Mouse (Mus musculus) cerebellum, adult 2 months (tissue): ENCODE measurements around the gene H60b.

Experiments
- CTCF ChIP-seq: fragments of 200-500 bp; IDR thresholded peaks from 2 replicates; pipeline ENCODE4 v1.5.1; 2011; ENCODE audit warnings: low read depth, mild to moderate bottlenecking, control low read depth, low read length, moderate library complexity, borderline replicate concordance; ENCODE audit not compliant: insufficient read depth
- POLR2A ChIP-seq: fragments of 200-500 bp; IDR thresholded peaks from 2 replicates; pipeline ENCODE4 v1.6.1; 2011; ENCODE audit warnings: low read length, control low read depth, borderline replicate concordance; ENCODE audit not compliant: insufficient read depth

DNA sequence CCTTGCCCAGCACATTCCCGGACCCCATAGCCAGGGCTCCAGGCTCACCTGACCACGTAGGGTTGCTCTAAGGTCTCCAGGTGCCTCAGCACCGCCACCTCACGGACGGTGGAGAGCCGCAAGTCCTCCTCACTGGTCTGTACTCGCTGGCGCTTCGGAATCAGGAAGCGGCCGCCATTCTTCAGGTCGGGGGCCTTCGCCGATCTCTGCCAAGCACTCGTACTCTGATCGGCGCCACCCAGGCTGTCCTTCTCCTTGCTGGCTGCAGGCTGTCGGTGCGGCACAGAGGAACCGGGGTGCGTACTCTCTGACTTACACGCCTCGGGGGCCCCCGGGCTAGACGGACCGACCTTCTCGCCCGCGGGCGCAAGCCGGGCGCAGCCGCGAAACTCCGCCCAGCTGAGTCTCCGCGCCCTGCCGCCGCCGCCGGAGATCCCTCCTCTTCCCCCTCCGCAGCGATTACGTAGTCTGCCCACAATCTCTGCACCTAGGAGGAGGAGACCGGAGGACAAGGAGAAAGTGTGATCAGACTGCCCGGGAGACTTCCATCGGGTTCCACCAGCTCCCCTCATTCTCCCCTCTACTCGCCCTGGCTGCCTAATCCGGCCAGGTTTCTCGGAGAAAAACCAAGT is 9.8 kb upstream of the H60b start:
- TF ChIP-seq CTCF: peak; percentile 25; the same call in 1 of the 2 replicates
- TF ChIP-seq POLR2A: no peak
